Mouse (Mus musculus) T-cell, adult 2 months (primary cell): ENCODE measurements around the gene Arid3b.
A peak's percentile ranks its signal among the peaks of the same experiment; 100 is the strongest.

Experiments used
- DNase-seq: peaks from one replicate; pipeline ENCODE4 v3.0.0; 2022; ENCODE audit warnings: low spot score

Arid3b gene

GRCm38 (mm10) chr9:57747067-57747466 is 89.5 kb downstream of the Arid3b start:
- DNase-seq = no peak

GRCm38 (mm10) chr9:57744462-57745091 is 92.0 kb downstream of the Arid3b start:
- DNase-seq = peak; percentile 55
